Mouse (Mus musculus) kidney, adult 2 months (tissue): Measurements from ENCODE around the gene Fam83g. TPM values are rescaled to one million over a fixed set of nuclear protein-coding genes. Genes with fewer than 3 reads are reported as not detected.
A peak's percentile ranks its signal among the peaks of the same experiment; 100 is the strongest.
"Not testable (repeated sequence)": the region's sequence is repeated elsewhere in the genome, so short reads cannot be mapped to it uniquely, and the experiment has no call there.

Experiments used
- DNase-seq: peaks from one replicate; pipeline ENCODE4 v3.0.0; 2021
- H3K27ac ChIP-seq: fragments of 200-500 bp; 2 replicates; pipeline ENCODE4 v1.5.1; 2012; ENCODE audit warnings: low read depth, low read length, control low read depth, inconsistent platforms; ENCODE audit not compliant: insufficient read depth
- H3K27me3 ChIP-seq: fragments of 200-500 bp; replicated peaks from 2 replicates; pipeline ENCODE4 v1.6.1; 2012; ENCODE audit warnings: mild to moderate bottlenecking, moderate library complexity, low read length, inconsistent platforms; ENCODE audit not compliant: control insufficient read depth, insufficient read depth
- H3K36me3 ChIP-seq: fragments of 200-500 bp; 2 replicates; pipeline ENCODE4 v1.6.1; 2012; ENCODE audit warnings: mild to moderate bottlenecking, moderate library complexity, low read length, inconsistent platforms; ENCODE audit not compliant: control insufficient read depth, insufficient read depth
- H3K4me1 ChIP-seq: fragments of 200-500 bp; 2 replicates; pipeline ENCODE4 v1.6.1; 2011; ENCODE audit warnings: low read length; ENCODE audit not compliant: control insufficient read depth, insufficient read depth
- H3K4me3 ChIP-seq: fragments of 200-500 bp; 2 replicates; pipeline ENCODE4 v1.5.1; 2011; ENCODE audit warnings: mild to moderate bottlenecking, low read depth, low read length, control low read depth; ENCODE audit not compliant: insufficient read depth
- CTCF ChIP-seq: fragments of 200-500 bp; conservative IDR thresholded peaks from 2 replicates; pipeline ENCODE4 v1.5.1; 2011; ENCODE audit warnings: low read depth, mild to moderate bottlenecking, control low read depth, low read length, moderate library complexity, mixed read lengths; ENCODE audit not compliant: insufficient read depth, insufficient read length
- POLR2A ChIP-seq: fragments of 200-500 bp; IDR thresholded peaks from one replicate; pipeline ENCODE4 v1.6.1; 2011; ENCODE audit warnings: low read depth, low read length, control low read depth
- WGBS: fragments of 180-500 bp; shearing (Covaris S2); methylation state at CpG from one replicate; pipeline ENCODE4 v1.1.7; 2018; 5-methylcytosine and 5-hydroxymethylcytosine counted together
- polyA plus RNA-seq: library from polyadenylated mRNA; depleted of rRNA; stranded (reverse); fragments of >200 nt; gene quantifications from 2 replicates; pipeline ENCODE4 v1.2.3, GENCODE M21; 2012; rRNA removed

Fam83g gene
- polyA plus RNA-seq, result 15.4 and 17.6 TPM in 2 replicates

DNA sequence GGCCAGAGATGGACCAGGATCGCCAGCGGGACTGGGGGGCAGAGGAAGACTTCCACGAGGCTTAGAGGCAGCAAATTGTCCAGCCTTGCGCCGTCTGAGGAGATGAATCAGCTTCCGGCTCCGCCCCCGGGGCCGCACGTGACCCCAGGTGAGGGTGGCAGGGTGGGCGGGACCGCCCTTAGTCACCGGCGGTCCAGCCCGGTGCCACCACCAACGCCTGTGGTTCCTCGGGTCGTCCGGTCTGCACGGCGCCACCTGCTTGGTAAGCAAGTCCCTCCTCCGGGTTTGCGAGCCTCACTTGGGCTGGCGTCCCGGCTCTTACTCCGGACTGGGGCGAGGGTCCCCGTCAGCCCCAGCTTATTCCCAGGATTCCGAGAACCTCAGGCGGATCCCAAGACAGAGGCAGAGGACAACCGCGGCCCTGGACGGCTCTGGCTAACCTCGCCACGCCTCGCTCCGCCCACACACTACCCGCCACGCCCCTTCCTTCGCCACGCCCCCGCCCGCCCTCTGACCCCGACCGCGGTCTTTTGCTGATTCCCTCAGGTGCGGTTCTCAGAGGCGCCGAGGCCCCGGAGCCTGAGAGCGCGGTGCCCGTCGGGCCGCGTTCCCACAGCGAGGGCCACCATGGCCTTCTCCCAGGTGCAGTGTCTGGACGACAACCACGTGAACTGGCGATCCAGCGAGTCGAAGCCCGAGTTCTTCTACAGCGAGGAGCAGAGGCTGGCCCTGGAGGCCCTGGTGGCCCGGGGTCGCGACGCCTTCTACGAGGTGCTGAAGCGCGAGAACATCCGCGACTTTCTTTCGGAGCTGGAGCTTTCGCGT is at the start of gene Fam83g:
Fam83g (plus strand) TSS at position 185 of the 825 bp plus-strand sequence.
- DNase-seq, result peak; percentile 87

GRCm38 (mm10) chr11:61636309-61636708 is 47.6 kb upstream of the Fam83g start:
- not testable (repeated sequence) for H3K27me3 ChIP-seq, H3K27ac ChIP-seq
- WGBS, result 62% methylated on average over 3 of the region's 4 CpGs

More for the DNA sequence above, at the start of gene Fam83g:
- H3K4me3 ChIP-seq, result peak within 1 kb of the TSS; percentile 63
- 4% methylated on average over 76 of the region's 76 CpGs for WGBS
- H3K27me3 ChIP-seq, result no peaks in the 10 kb centered on the region
- no peak for TF ChIP-seq CTCF
- TF ChIP-seq POLR2A, result peak; percentile 7
- peaks cover 8% of the 10 kb centered on the region for H3K4me1 ChIP-seq
- H3K36me3 ChIP-seq, result no peaks in the 10 kb centered on the region
- H3K27ac ChIP-seq, result 0 out of 2 replicates have a peak within 1 kb of the TSS, but pooled peaks have one; percentile 41

GRCm38 (mm10) chr11:61637413-61637812 is 46.5 kb upstream of the Fam83g start:
- Histone ChIP-seq H3K36me3 (no peaks in the 10 kb centered on the region), H3K27ac (no peak overlapping the region), H3K4me3 (no peak overlapping the region), H3K4me1 (peaks cover 3% of the 10 kb centered on the region; the same call in 1 of the 2 replicates), H3K27me3 (no peaks in the 10 kb centered on the region)
- TF ChIP-seq CTCF, result no peak
- no peak for TF ChIP-seq POLR2A
- 54% methylated on average over 1 of the region's 1 CpGs for WGBS
- no peak for DNase-seq

More at GRCm38 (mm10) chr11:61636309-61636708, 47.6 kb upstream of the Fam83g start:
- H3K4me1 ChIP-seq, H3K36me3 ChIP-seq, H3K4me3 ChIP-seq: not testable (repeated sequence)
- DNase-seq, result peak; percentile 60

DNA sequence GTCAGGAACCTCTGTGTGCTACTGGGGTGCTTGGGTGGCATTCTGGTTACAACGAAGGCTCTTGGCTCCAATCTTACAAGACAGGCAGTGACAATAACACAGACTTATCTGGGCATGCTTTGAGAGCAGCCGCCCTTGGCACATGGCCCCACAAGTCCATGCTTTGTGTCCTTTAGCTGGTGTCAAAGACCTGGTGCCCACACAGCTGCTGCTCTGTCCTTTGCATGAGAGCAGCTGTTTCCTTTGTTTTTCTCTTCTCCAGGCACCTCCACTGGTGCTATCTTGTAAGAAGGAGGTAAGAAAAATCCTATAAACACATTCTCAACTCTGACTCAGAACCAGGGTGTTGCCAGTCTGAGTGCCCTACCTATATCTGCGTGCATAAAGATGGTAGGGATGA is 46.0 kb upstream of the Fam83g start:
- Histone ChIP-seq H3K27me3 (no peaks in the 10 kb centered on the region), H3K4me1 (peaks cover 3% of the 10 kb centered on the region; the same call in 1 of the 2 replicates), H3K27ac (no peak overlapping the region), H3K4me3 (no peak overlapping the region), H3K36me3 (no peaks in the 10 kb centered on the region)
- no peak for TF ChIP-seq CTCF
- no peak for TF ChIP-seq POLR2A
- DNase-seq, result no peak
- WGBS, result 93% methylated on average over 3 of the region's 3 CpGs

GRCm38 (mm10) chr11:61638764-61639536 is 44.9 kb upstream of the Fam83g start:
- WGBS, result 67% methylated on average over 12 of the region's 12 CpGs
- no peaks in the 10 kb centered on the region for H3K36me3 ChIP-seq
- DNase-seq, result no peak
- no peak for TF ChIP-seq CTCF
- no peak for TF ChIP-seq POLR2A
- no peak overlapping the region for H3K27ac ChIP-seq
- peaks cover 6% of the 10 kb centered on the region; the same call in 1 of the 2 replicates for H3K4me1 ChIP-seq
- no peaks in the 10 kb centered on the region for H3K27me3 ChIP-seq
- no peak overlapping the region for H3K4me3 ChIP-seq

DNA sequence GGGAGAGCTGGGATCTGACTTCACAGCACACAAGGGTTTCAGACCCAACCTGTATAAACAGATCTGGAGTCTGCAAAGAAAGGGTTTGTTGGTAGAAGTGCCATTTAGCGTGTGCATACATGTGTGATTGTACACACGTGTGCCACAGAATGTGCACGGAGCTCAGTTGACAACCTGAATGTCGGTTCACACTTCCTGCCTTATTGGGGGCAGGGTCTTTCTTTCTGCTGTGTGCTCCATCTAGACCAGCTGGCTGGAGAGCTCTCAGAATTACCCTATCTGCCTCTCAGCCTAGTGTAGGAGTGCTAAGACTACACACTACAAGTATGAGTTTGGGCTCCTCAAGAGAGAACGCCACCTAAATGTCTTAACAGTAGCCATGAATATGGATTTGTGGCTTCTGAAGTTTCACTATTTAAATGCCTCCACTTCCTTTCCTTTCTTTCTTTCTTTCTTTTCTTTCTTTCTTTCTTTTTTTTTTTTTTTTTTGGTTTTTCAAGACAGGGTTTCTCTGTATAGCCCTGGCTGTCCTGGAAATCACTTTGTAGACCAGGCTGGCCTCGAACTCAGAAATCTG is 44.2 kb upstream of the Fam83g start:
- peaks cover 6% of the 10 kb centered on the region; the same call in 1 of the 2 replicates for H3K4me1 ChIP-seq
- no peaks in the 10 kb centered on the region for H3K36me3 ChIP-seq
- TF ChIP-seq POLR2A, result no peak
- TF ChIP-seq CTCF, result no peak

GRCm38 (mm10) chr11:61640585-61640984 is 43.3 kb upstream of the Fam83g start:
- H3K36me3 ChIP-seq, H3K4me1 ChIP-seq, H3K27me3 ChIP-seq, H3K4me3 ChIP-seq, H3K27ac ChIP-seq, DNase-seq: not testable (repeated sequence)
- WGBS, result 62% methylated on average over 9 of the region's 9 CpGs

More for the DNA sequence above, 44.2 kb upstream of the Fam83g start:
- 91% methylated on average over 6 of the region's 6 CpGs for WGBS
- no peak overlapping the region for H3K4me3 ChIP-seq
- H3K27ac ChIP-seq, result no peak overlapping the region
- DNase-seq, result no peak
- no peaks in the 10 kb centered on the region for H3K27me3 ChIP-seq
